Mouse (Mus musculus) effector memory CD4-positive, alpha-beta T cell, adult 5 months (primary cell): ENCODE results near the gene Hdac2. TPM values are rescaled to one million over a fixed set of nuclear protein-coding genes. Genes with fewer than 3 reads are reported as not detected.

Source experiments
- polyA plus RNA-seq: library from polyadenylated mRNA; unstranded; fragments of 100-300 nt; shearing (Covaris generic); gene quantifications from one replicate; pipeline ENCODE4 v1.2.1, GENCODE M21; 2017

The Hdac2 gene
- polyA plus RNA-seq: 67.5 TPM

GRCm38 (mm10) chr10:36974086-36974675 is at the start of gene Hdac2:
Hdac2 (plus strand) TSS chr10:36974544.

Other genes starting within 250 kb of the Hdac2 start
- 0.42 TPM for gene Marcks, start 164.4 kb downstream of the Hdac2 start, polyA plus RNA-seq